Mouse (Mus musculus) gastrocnemius, adult 8-10 months (tissue): ENCODE measurements around the gene Cnpy2. TPM values are rescaled to one million over a fixed set of nuclear protein-coding genes. Genes with fewer than 3 reads are reported as not detected.

Experiments used
- DNase-seq, 2 experiments: peaks; one replicate each; pipeline ENCODE4 v3.0.0; 2022; ENCODE audit warnings: low spot score in 2 of 2
- total RNA-seq, 4 experiments: library from RNA; stranded (reverse); gene quantifications; 2 replicates each; pipeline ENCODE4 v1.2.4; 2022

The Cnpy2 gene
- total RNA-seq, 4 experiments from 2014 or later, result 51.0 to 56.9 (median 52.2) TPM

DNA sequence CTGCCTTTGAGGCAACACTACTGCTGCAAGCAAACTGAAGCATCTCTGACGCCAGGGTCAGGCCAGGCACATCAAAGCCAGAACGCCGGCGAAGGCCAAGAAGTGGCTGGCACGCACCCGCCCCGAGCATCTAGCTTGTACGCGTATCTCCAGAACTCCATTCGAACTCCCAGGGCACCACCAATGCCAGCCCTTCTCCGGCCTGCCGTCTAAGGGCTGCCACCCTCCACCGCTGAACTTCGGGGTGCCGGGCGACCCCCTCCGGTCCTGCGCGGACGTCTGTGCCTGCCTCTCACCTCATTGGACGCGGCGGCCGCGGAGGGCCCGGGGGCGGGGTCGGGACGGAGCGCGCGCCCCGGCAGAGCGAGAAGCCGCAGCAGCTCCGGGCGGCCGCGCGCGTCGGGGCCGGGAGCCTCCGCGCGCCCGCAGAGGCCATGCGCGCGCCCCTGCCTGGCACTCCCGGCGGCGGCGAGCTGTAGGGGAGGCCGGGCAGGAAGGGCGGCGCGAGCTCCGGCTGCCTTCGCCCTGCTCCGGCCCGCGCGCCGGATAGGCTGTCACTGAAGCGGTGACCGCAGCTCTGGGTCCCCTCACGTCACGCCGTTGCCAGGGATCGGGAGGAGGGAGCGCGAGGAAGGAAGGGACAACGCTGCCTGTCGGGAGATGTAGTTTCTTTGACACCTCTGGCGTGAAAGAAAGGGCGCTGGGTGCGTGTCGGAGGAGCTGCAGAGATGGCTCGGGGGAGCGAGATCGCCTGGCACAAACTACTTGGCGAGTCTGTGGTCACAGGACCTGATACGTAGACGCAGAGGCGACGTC, 46.4 kb downstream of the Cnpy2 start, which contains the start of gene Coq10a:
Gene Coq10a (minus strand): TSS at position 596 of the 816 bp plus-strand sequence.
- peak; percentile 88 to 93 for DNase-seq

GRCm38 (mm10) chr10:128369218-128369543, 46.9 kb downstream of the Cnpy2 start:
- no peak for DNase-seq

GRCm38 (mm10) chr10:128369599-128369998, 47.3 kb downstream of the Cnpy2 start:
- DNase-seq, result no peak

DNA sequence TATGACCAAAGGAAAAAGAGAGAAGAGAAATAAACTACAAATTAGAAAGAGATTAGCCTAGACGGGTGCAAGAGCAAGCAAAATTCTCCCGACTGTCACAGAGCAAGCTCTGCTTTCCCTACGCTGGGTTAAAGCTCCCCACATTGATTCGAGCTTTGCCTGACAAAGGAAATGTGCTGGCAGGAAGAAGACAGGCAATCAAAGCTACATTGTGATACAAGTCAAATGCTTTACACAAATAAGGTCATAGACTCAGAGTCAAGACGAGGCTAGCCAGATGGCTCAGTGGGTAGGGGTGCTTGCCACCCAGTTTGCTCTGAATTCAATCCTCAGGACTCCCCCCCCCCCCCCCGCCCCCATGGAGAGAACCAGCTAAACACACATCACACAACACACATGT, 47.8 kb downstream of the Cnpy2 start:
- no peak for DNase-seq

- DNase-seq, result no peak
Observed at GRCm38 (mm10) chr10:128370601-128371000, 48.3 kb downstream of the Cnpy2 start.

GRCm38 (mm10) chr10:128372142-128372541, 49.9 kb downstream of the Cnpy2 start:
- no peak for DNase-seq

GRCm38 (mm10) chr10:128372989-128373748, 50.9 kb downstream of the Cnpy2 start:
- peak; percentile 38 to 65 for DNase-seq

DNA sequence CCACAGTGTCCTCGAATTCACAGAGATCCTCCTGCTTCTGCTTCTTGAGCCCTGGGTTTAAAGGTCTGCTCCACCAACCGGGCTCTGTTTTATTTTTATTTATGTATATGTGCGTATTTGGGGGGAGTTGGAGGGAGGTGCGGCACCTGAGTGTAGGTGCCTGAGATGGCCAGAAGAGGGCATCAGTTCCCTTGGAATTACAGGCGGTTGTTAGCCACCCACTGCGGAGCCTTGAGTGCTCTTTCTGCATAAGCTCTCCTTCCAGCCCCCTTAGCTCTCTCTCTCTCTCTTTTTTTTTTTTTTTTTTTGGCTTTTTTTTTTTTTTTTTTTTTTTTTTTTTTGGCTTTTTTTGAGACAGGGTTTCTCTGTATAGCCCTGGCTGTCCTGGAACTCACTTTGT, 52.1 kb downstream of the Cnpy2 start:
- no peak for DNase-seq

DNA sequence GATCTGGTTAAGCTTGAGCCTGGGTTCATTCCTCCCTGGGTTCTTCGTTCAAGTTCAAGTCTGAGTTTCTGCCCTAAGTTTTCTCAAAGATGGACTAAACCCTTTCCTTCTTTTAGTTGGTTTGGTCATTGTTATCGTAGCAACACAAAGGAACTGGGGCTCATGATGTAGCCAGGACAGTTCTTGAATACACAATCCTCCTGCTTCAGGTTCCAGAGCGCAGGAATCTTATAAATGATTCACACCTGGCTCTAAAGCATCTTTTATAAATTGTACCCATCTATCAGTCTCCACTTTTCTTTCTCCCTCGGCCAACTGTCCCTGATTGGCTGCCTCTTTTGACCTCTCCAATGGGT, 53.8 kb downstream of the Cnpy2 start:
- DNase-seq, result no peak

- DNase-seq, result peak; percentile 74 to 82
Observed at GRCm38 (mm10) chr10:128376455-128377211, 54.4 kb downstream of the Cnpy2 start, which contains the start of gene Ankrd52. Gene Ankrd52 (plus strand): TSS chr10:128377115.

Other genes with a start within 250 kb of the Cnpy2 start
- gene Atp5b, start 239.2 kb upstream of the Cnpy2 start, total RNA-seq, result 1,000 to 10,000 TPM; 3,262 to 3,916 (median 3,403) TPM
- 10 to 100 TPM; 11.3 to 13.9 (median 12.6) TPM for gene Baz2a, start 230.9 kb upstream of the Cnpy2 start, total RNA-seq
- gene Rbms2, start 142.2 kb upstream of the Cnpy2 start, total RNA-seq, result 10 to 100 TPM; 53.5 to 63.6 (median 60.7) TPM
- under 1 TPM; 0.36 to 0.97 (median 0.58) TPM for gene Gls2, start 128.0 kb upstream of the Cnpy2 start, total RNA-seq
- 10 to 100 TPM; 30.5 to 33.5 (median 32.4) TPM for gene Spryd4, start 110.7 kb upstream of the Cnpy2 start, total RNA-seq
- gene Mip, start 96.6 kb upstream of the Cnpy2 start, total RNA-seq, result not detected
- gene Timeless, start 90.4 kb upstream of the Cnpy2 start, total RNA-seq, result 1 to 10 TPM; 1.4 to 1.9 (median 1.7) TPM
- under 1 TPM in 1 of 4 experiments, not detected in 3; 0.21 TPM for gene Apon, start 68.4 kb upstream of the Cnpy2 start, total RNA-seq
- not detected for gene Apof, start 53.8 kb upstream of the Cnpy2 start, total RNA-seq
- 1 to 10 TPM; 1.6 to 4.5 (median 2.4) TPM for gene Stat2, start 51.9 kb upstream of the Cnpy2 start, total RNA-seq
- gene Il23a, start 23.7 kb upstream of the Cnpy2 start, total RNA-seq, result not detected
- gene Pan2, start 19.1 kb upstream of the Cnpy2 start, total RNA-seq, result 1 to 10 TPM; 2.6 to 3.9 (median 3.2) TPM
- 100 to 1,000 TPM; 491 to 577 (median 541) TPM for gene Cs, start 15.3 kb downstream of the Cnpy2 start, total RNA-seq
- 100 to 1,000 TPM; 409 to 479 (median 445) TPM for gene Coq10a, start 46.5 kb downstream of the Cnpy2 start, total RNA-seq
- 10 to 100 TPM; 38.7 to 48.8 (median 43.2) TPM for gene Ankrd52, start 54.7 kb downstream of the Cnpy2 start, total RNA-seq
- not detected for gene Slc39a5, start 78.8 kb downstream of the Cnpy2 start, total RNA-seq
- gene Nabp2, start 89.0 kb downstream of the Cnpy2 start, total RNA-seq, result 10 to 100 TPM; 59.0 to 70.3 (median 63.5) TPM
- gene Rnf41, start 89.2 kb downstream of the Cnpy2 start, total RNA-seq, result 10 to 100 TPM; 13.6 to 14.7 (median 14.1) TPM
- gene Smarcc2, start 136.8 kb downstream of the Cnpy2 start, total RNA-seq, result 10 to 100 TPM; 45.6 to 53.3 (median 49.5) TPM
- gene Myl6, start 171.7 kb downstream of the Cnpy2 start, total RNA-seq, result 100 to 1,000 TPM; 125 to 188 (median 158) TPM
- 10 to 100 TPM in 2 of 4 experiments, 1 to 10 TPM in 2; 8.7 to 11.7 (median 10.0) TPM for gene Myl6b, start 176.2 kb downstream of the Cnpy2 start, total RNA-seq
- gene Esyt1, start 203.4 kb downstream of the Cnpy2 start, total RNA-seq, result 10 to 100 TPM; 10.4 to 13.5 (median 13.4) TPM
- 1 to 10 TPM; 5.7 to 7.5 (median 6.7) TPM for gene Zc3h10, start 225.3 kb downstream of the Cnpy2 start, total RNA-seq
- 1,000 to 10,000 TPM in 2 of 4 experiments, 100 to 1,000 TPM in 2; 907 to 1,327 (median 1,023) TPM for gene Rpl41, start 226.8 kb downstream of the Cnpy2 start, total RNA-seq
- 10 to 100 TPM; 29.0 to 39.9 (median 33.1) TPM for gene Pa2g4, start 243.5 kb downstream of the Cnpy2 start, total RNA-seq